Mouse (Mus musculus): ENCODE results near the gene Cttnbp2nl.

Cttnbp2nl gene

GRCm38 (mm10) chr3:105014908-105015307, 38.0 kb downstream of the Cttnbp2nl start:
- in situ Hi-C loops (cut with MboI) = no loop called here

- in situ Hi-C loops (cut with MboI) = no loop called here
Measured at GRCm38 (mm10) chr3:105012696-105013313, 40.1 kb downstream of the Cttnbp2nl start.

- in situ Hi-C loops (cut with MboI) = no loop called here
Measured at GRCm38 (mm10) chr3:105011883-105012282, 41.1 kb downstream of the Cttnbp2nl start.

- in situ Hi-C loops (cut with MboI) = no loop called here
Measured at GRCm38 (mm10) chr3:105010681-105011339, 42.1 kb downstream of the Cttnbp2nl start.

GRCm38 (mm10) chr3:105008070-105008469, 44.9 kb downstream of the Cttnbp2nl start:
- in situ Hi-C loops (cut with MboI) = no loop called here

GRCm38 (mm10) chr3:105006101-105006500, 46.8 kb downstream of the Cttnbp2nl start:
- in situ Hi-C loops (cut with MboI) = no loop called here

- in situ Hi-C loops (cut with MboI) = no loop called here
Measured at GRCm38 (mm10) chr3:105005561-105006065, 47.3 kb downstream of the Cttnbp2nl start.

GRCm38 (mm10) chr3:105005011-105005410, 47.9 kb downstream of the Cttnbp2nl start:
- in situ Hi-C loops (cut with MboI) = no loop called here

- in situ Hi-C loops (cut with MboI) = no loop called here
Measured at GRCm38 (mm10) chr3:105003960-105004463, 48.9 kb downstream of the Cttnbp2nl start.

GRCm38 (mm10) chr3:105001374-105001773, 51.6 kb downstream of the Cttnbp2nl start:
- in situ Hi-C loops (cut with MboI) = no loop called here

- in situ Hi-C loops (cut with MboI) = no loop called here
Measured at GRCm38 (mm10) chr3:105000561-105000960, 52.4 kb downstream of the Cttnbp2nl start.

- in situ Hi-C loops (cut with MboI) = no loop called here
Measured at GRCm38 (mm10) chr3:104997563-104997962, 55.4 kb downstream of the Cttnbp2nl start.

- in situ Hi-C loops (cut with MboI) = no loop called here
Measured at GRCm38 (mm10) chr3:104995707-104996106, 57.2 kb downstream of the Cttnbp2nl start.

GRCm38 (mm10) chr3:104994415-104994841, 58.5 kb downstream of the Cttnbp2nl start:
- in situ Hi-C loops (cut with MboI) = no loop called here

GRCm38 (mm10) chr3:104993800-104994199, 59.1 kb downstream of the Cttnbp2nl start:
- in situ Hi-C loops (cut with MboI) = no loop called here

GRCm38 (mm10) chr3:104992709-104993388, 60.1 kb downstream of the Cttnbp2nl start:
- in situ Hi-C loops (cut with MboI) = no loop called here

GRCm38 (mm10) chr3:104991703-104992102, 61.2 kb downstream of the Cttnbp2nl start:
- in situ Hi-C loops (cut with MboI) = no loop called here

GRCm38 (mm10) chr3:104987884-104988283, 65.1 kb downstream of the Cttnbp2nl start:
- in situ Hi-C loops (cut with MboI) = no loop called here

GRCm38 (mm10) chr3:104979735-104980134, 73.2 kb downstream of the Cttnbp2nl start:
- in situ Hi-C loops (cut with MboI) = no loop called here

GRCm38 (mm10) chr3:104967548-104968300, 85.2 kb downstream of the Cttnbp2nl start:
- in situ Hi-C loops (cut with MboI) = no loop called here

GRCm38 (mm10) chr3:104965991-104966554, 86.9 kb downstream of the Cttnbp2nl start:
- in situ Hi-C loops (cut with MboI) = no loop called here
